Comparison of ENCODE assay signal across 17 mouse cellular contexts in the genomic region with DNA sequence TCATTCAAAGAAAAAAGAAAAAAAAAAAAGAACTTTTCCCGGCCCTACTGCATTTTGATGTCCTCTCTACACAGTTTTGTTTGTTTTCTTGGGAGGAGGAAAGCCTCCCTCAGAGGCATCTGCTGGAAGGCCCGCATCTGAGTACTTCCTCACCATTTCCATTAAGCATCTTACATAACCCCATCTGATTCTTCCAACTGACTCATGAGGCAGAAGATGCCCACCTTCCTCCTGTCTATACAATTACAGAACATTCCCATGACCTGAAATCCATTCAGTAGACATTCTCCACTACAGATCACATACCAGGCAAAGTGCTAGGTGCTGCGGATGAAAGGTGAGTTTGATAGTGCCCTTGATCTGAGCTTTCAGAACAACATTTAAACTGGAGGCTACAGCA. TPM values are rescaled to one million over a fixed set of nuclear protein-coding genes. Genes with fewer than 3 reads are reported as not detected.
A peak's percentile ranks its signal among the peaks of the same experiment; 100 is the strongest.
DNase-seq lines count a peak whose midpoint lies in the region; ATAC-seq and TF ChIP-seq lines count a peak whose summit lies in the region.
"Had no signal": no experiment of that assay in that cellular context is flagged by ENCODE, and none has a peak within 500 bp of the region (broad histone marks: within the 10 kb centered on the region; RNA-seq: fewer than 3 reads in every experiment).

No protein-coding gene starts in this region.

- H3K36me3 ChIP-seq in heart, embryonic 12.5 days = no peaks in the 10 kb centered on the region
- no peaks in the 10 kb centered on the region for H3K36me3 ChIP-seq in midbrain, embryonic 13.5 days
- no peaks in the 10 kb centered on the region for H3K36me3 ChIP-seq in midbrain, embryonic 11.5 days (ENCODE audit: control insufficient read depth, insufficient read depth, low read length)
- no peaks in the 10 kb centered on the region for H3K36me3 ChIP-seq in hindbrain, embryonic 16.5 days (ENCODE audit: control insufficient read depth, insufficient read depth, low read length)
- H3K36me3 ChIP-seq in neural tube, embryonic 15.5 days = no peaks in the 10 kb centered on the region
- no peaks in the 10 kb centered on the region for H3K36me3 ChIP-seq in intestine, postnatal 0 days (ENCODE audit: control insufficient read depth, insufficient read depth)
- H3K36me3 ChIP-seq: embryonic facial prominence, embryonic 13.5 days; heart, embryonic 15.5 days; kidney, embryonic 15.5 days had no signal

- 71% methylated on average over 3 of the region's 3 CpGs for whole genome bisulfite sequencing in heart, embryonic 12.5 days
- 86% methylated on average over 3 of the region's 3 CpGs for WGBS in midbrain, embryonic 13.5 days
- WGBS in midbrain, embryonic 11.5 days = 92% methylated on average over 3 of the region's 3 CpGs
- 81% methylated on average over 3 of the region's 3 CpGs for whole genome bisulfite sequencing in hindbrain, embryonic 16.5 days
- 88% methylated on average over 3 of the region's 3 CpGs for WGBS in neural tube, embryonic 15.5 days
- 66% methylated on average over 3 of the region's 3 CpGs for WGBS in intestine, postnatal 0 days

- no peak overlapping the region for H3K4me3 ChIP-seq in heart, embryonic 12.5 days
- peak overlapping the region; percentile 13 for H3K4me3 ChIP-seq in midbrain, embryonic 13.5 days (replicated peaks)
- H3K4me3 ChIP-seq in midbrain, embryonic 11.5 days (ENCODE audit: low read depth, low read length) = no peak overlapping the region
- H3K4me3 ChIP-seq in hindbrain, embryonic 16.5 days (ENCODE audit: low read length) = peak overlapping the region; percentile 55
- H3K4me3 ChIP-seq in neural tube, embryonic 15.5 days (replicated peaks) = peak overlapping the region; percentile 76
- no peak overlapping the region for H3K4me3 ChIP-seq in intestine, postnatal 0 days (ENCODE audit: low read depth, low read length)
- H3K4me3 ChIP-seq: embryonic facial prominence, embryonic 13.5 days; gastrocnemius, adult 2 months; heart, embryonic 15.5 days; kidney, embryonic 15.5 days had no signal

- H3K27me3 ChIP-seq in heart, embryonic 12.5 days (replicated peaks) = peaks cover 23% of the 10 kb centered on the region
- peaks cover 3% of the 10 kb centered on the region; the same call in 1 of the 2 replicates for H3K27me3 ChIP-seq in midbrain, embryonic 13.5 days
- peaks cover 2% of the 10 kb centered on the region for H3K27me3 ChIP-seq in midbrain, embryonic 11.5 days (ENCODE audit: control insufficient read depth, insufficient read depth, low read length)
- H3K27me3 ChIP-seq in hindbrain, embryonic 16.5 days (replicated peaks; ENCODE audit: control insufficient read depth, insufficient read depth, low read length) = no peaks in the 10 kb centered on the region
- H3K27me3 ChIP-seq in neural tube, embryonic 15.5 days (replicated peaks) = no peaks in the 10 kb centered on the region
- H3K27me3 ChIP-seq in intestine, postnatal 0 days (replicated peaks; ENCODE audit: control insufficient read depth, insufficient read depth, low read length) = peaks cover 21% of the 10 kb centered on the region; the same call in 1 of the 2 replicates

- no peak overlapping the region for H3K9ac ChIP-seq in heart, embryonic 12.5 days
- H3K9ac ChIP-seq in midbrain, embryonic 13.5 days (replicated peaks) = no peak overlapping the region
- no peak overlapping the region for H3K9ac ChIP-seq in midbrain, embryonic 11.5 days (ENCODE audit: low read length)
- H3K9ac ChIP-seq in hindbrain, embryonic 16.5 days (ENCODE audit: low read depth, low read length) = no peak overlapping the region
- no peak overlapping the region; the same call in 1 of the 2 replicates for H3K9ac ChIP-seq in neural tube, embryonic 15.5 days (replicated peaks)
- H3K9ac ChIP-seq in intestine, postnatal 0 days (ENCODE audit: low read depth, low read length) = no peak overlapping the region
- H3K9ac ChIP-seq: embryonic facial prominence, embryonic 13.5 days; heart, embryonic 15.5 days; kidney, embryonic 15.5 days had no signal

- no peaks in the 10 kb centered on the region for H3K9me3 ChIP-seq in heart, embryonic 12.5 days (replicated peaks)
- no peaks in the 10 kb centered on the region for H3K9me3 ChIP-seq in midbrain, embryonic 13.5 days
- H3K9me3 ChIP-seq in midbrain, embryonic 11.5 days (ENCODE audit: control insufficient read depth, low read length) = no peaks in the 10 kb centered on the region
- H3K9me3 ChIP-seq in hindbrain, embryonic 16.5 days (ENCODE audit: control insufficient read depth, low read length) = no peaks in the 10 kb centered on the region
- no peaks in the 10 kb centered on the region for H3K9me3 ChIP-seq in neural tube, embryonic 15.5 days (replicated peaks)
- no peaks in the 10 kb centered on the region for H3K9me3 ChIP-seq in intestine, postnatal 0 days (ENCODE audit: control insufficient read depth)
- H3K9me3 ChIP-seq: embryonic facial prominence, embryonic 13.5 days; heart, embryonic 15.5 days; kidney, embryonic 15.5 days had no signal

- no peak overlapping the region for H3K4me2 ChIP-seq in heart, embryonic 12.5 days
- peak overlapping the region; percentile 70 for H3K4me2 ChIP-seq in midbrain, embryonic 13.5 days (replicated peaks)
- no peak overlapping the region for H3K4me2 ChIP-seq in midbrain, embryonic 11.5 days
- H3K4me2 ChIP-seq in hindbrain, embryonic 16.5 days (ENCODE audit: low read length) = peak overlapping the region; percentile 58
- peak overlapping the region; percentile 70 for H3K4me2 ChIP-seq in neural tube, embryonic 15.5 days
- H3K4me2 ChIP-seq in intestine, postnatal 0 days (replicated peaks; ENCODE audit: low read depth) = no peak overlapping the region
- H3K4me2 ChIP-seq: embryonic facial prominence, embryonic 13.5 days; heart, embryonic 15.5 days; kidney, embryonic 15.5 days had no signal

- no peak for TF ChIP-seq CTCF in intestine, postnatal 0 days (IDR thresholded peaks at IDR 0.05; ENCODE audit: low read depth)

- H3K4me1 ChIP-seq in heart, embryonic 12.5 days (replicated peaks) = peaks cover 17% of the 10 kb centered on the region
- H3K4me1 ChIP-seq in midbrain, embryonic 13.5 days (replicated peaks) = peaks cover 23% of the 10 kb centered on the region
- no peaks in the 10 kb centered on the region for H3K4me1 ChIP-seq in midbrain, embryonic 11.5 days (ENCODE audit: control insufficient read depth, insufficient read depth, low read length)
- H3K4me1 ChIP-seq in hindbrain, embryonic 16.5 days (ENCODE audit: control insufficient read depth, insufficient read depth, low read depth, low read length) = peaks cover 12% of the 10 kb centered on the region
- peaks cover 27% of the 10 kb centered on the region for H3K4me1 ChIP-seq in neural tube, embryonic 15.5 days
- H3K4me1 ChIP-seq in intestine, postnatal 0 days (replicated peaks; ENCODE audit: control insufficient read depth, insufficient read depth, low read length) = no peaks in the 10 kb centered on the region

- ATAC-seq in heart, embryonic 12.5 days (ENCODE audit: insufficient number of reproducible peaks, low FRiP score) = no peak
- no peak for ATAC-seq in midbrain, embryonic 13.5 days
- ATAC-seq in midbrain, embryonic 11.5 days (ENCODE audit: low FRiP score) = no peak
- ATAC-seq in hindbrain, embryonic 16.5 days = no peak
- ATAC-seq in neural tube, embryonic 15.5 days (ENCODE audit: low FRiP score) = no peak
- no peak for ATAC-seq in intestine, postnatal 0 days

- DNase-seq in heart, adult 11 months = peak; percentile 82
- DNase-seq in midbrain, embryonic 11.5 days (ENCODE audit: low spot score, missing footprints) = no peak
- DNase-seq in right cerebral cortex, adult 18-20 months = no peak
- DNase-seq: adrenal gland, postnatal 25 days; cerebellum, adult 2 months; gastrocnemius, adult 2 months; heart, adult 18-20 months; lung, postnatal 10 days; thymus, postnatal 25 days had no signal

- H3K27ac ChIP-seq in heart, embryonic 12.5 days (ENCODE audit: poor library complexity, severe bottlenecking) = no peak overlapping the region
- no peak overlapping the region for H3K27ac ChIP-seq in midbrain, embryonic 13.5 days
- no peak overlapping the region for H3K27ac ChIP-seq in midbrain, embryonic 11.5 days (ENCODE audit: low read depth, low read length)
- H3K27ac ChIP-seq in hindbrain, embryonic 16.5 days (ENCODE audit: low read depth, low read length) = no peak overlapping the region
- H3K27ac ChIP-seq in neural tube, embryonic 15.5 days (replicated peaks) = no peak overlapping the region
- H3K27ac ChIP-seq in intestine, postnatal 0 days (ENCODE audit: low read depth, low read length) = no peak overlapping the region
- H3K27ac ChIP-seq: embryonic facial prominence, embryonic 13.5 days; gastrocnemius, adult 2 months; heart, embryonic 15.5 days; kidney, embryonic 15.5 days had no signal

RNA-seq across cellular contexts. Expression of a gene that starts 3.4 kb away (rescaled TPM):
- polyA plus RNA-seq in heart, embryonic 12.5 days (2016; fragmentation: Nextera tagmentation; extraction: Ambion mirVana) = 0.37 and 0.72 TPM in 2 replicates
- 32.5 and 34.4 TPM in 2 replicates for polyA plus RNA-seq in midbrain, embryonic 13.5 days (2015; fragmentation: Nextera tagmentation; extraction: Ambion mirVana)
- 7.4 and 7.8 TPM in 2 replicates for polyA plus RNA-seq in midbrain, embryonic 11.5 days (2014; fragmentation: Nextera tagmentation; extraction: Ambion mirVana)
- 37.9 and 38.9 TPM in 2 replicates for polyA plus RNA-seq in hindbrain, embryonic 16.5 days (2015; fragmentation: Nextera tagmentation; extraction: Ambion mirVana)
- 30.7 and 42.7 TPM in 2 replicates for polyA plus RNA-seq in neural tube, embryonic 15.5 days (2015; fragmentation: Nextera tagmentation; extraction: Ambion mirVana)
- 0.14 and 0.26 TPM in 2 replicates for polyA plus RNA-seq in intestine, postnatal 0 days (2015; fragmentation: Nextera tagmentation; extraction: Ambion mirVana)

Comparison
In these comparisons a context has a peak if more than half of its experiments do, and no peak if none do; other contexts are left out.
1. H3K4me2 ChIP-seq: peak in midbrain, embryonic 13.5 days (single experiment), hindbrain, embryonic 16.5 days (single experiment) and neural tube, embryonic 15.5 days (single experiment); none in heart, embryonic 12.5 days (single experiment), midbrain, embryonic 11.5 days (single experiment) and intestine, postnatal 0 days (single experiment).
2. H3K4me3 ChIP-seq: peak in midbrain, embryonic 13.5 days (single experiment), hindbrain, embryonic 16.5 days (single experiment) and neural tube, embryonic 15.5 days (single experiment); none in heart, embryonic 12.5 days (single experiment), midbrain, embryonic 11.5 days (single experiment) and intestine, postnatal 0 days (single experiment).